Comparison of ENCODE assay signal across 10 mouse cellular contexts in genomic region chr9:71960026-71960396, GRCm38 (mm10).
DNase-seq lines count a peak whose midpoint lies in the region; ATAC-seq and TF ChIP-seq lines count a peak whose summit lies in the region.
"Had no signal": no experiment of that assay in that cellular context is flagged by ENCODE, and none has a peak within 500 bp of the region (broad histone marks: within the 10 kb centered on the region; RNA-seq: fewer than 3 reads in every experiment).

No protein-coding gene starts in this region.

- TF ChIP-seq CTCF in gastrocnemius, adult 2 months (IDR thresholded peaks at IDR 0.05), result peak; percentile 60
- TF ChIP-seq CTCF in lung, adult 2 months (IDR thresholded peaks at IDR 0.05; ENCODE audit: insufficient read depth, low read length), result peak; percentile 19; the same call in 1 of the 2 replicates
- peak; percentile 49 for TF ChIP-seq CTCF in forebrain, postnatal 0 days (IDR thresholded peaks at IDR 0.05; ENCODE audit: low read depth)

- no peak for ATAC-seq in forebrain, postnatal 0 days
- no peak for ATAC-seq in neural tube, embryonic 15.5 days (ENCODE audit: low FRiP score)

- H3K27ac ChIP-seq in gastrocnemius, adult 2 months, result peak overlapping the region; percentile 77
- H3K27ac ChIP-seq in forebrain, postnatal 0 days (ENCODE audit: low read depth, low read length), result no peak overlapping the region
- H3K27ac ChIP-seq in neural tube, embryonic 15.5 days (replicated peaks), result 0 out of 2 replicates have a peak overlapping the region, but pooled peaks have one; percentile 37

- H3K36me3 ChIP-seq in forebrain, postnatal 0 days (ENCODE audit: insufficient read depth), result no peaks in the 10 kb centered on the region
- no peaks in the 10 kb centered on the region for H3K36me3 ChIP-seq in neural tube, embryonic 15.5 days

- no peaks in the 10 kb centered on the region for H3K27me3 ChIP-seq in forebrain, postnatal 0 days (ENCODE audit: insufficient read depth, low read length)
- H3K27me3 ChIP-seq in neural tube, embryonic 15.5 days (replicated peaks), result no peaks in the 10 kb centered on the region
- H3K27me3 ChIP-seq: megakaryocyte, embryonic 14.5 days had no signal

- intact Hi-C loops in gastrocnemius, adult 2 months (cut with DNase I), result no loop called here

- H3K4me2 ChIP-seq in forebrain, postnatal 0 days (ENCODE audit: low read depth), result peak overlapping the region; percentile 41
- peak overlapping the region; percentile 30; the same call in 1 of the 2 replicates for H3K4me2 ChIP-seq in neural tube, embryonic 15.5 days

- no peak for DNase-seq in gastrocnemius, adult 2 months
- DNase-seq in gastrocnemius, postnatal 10 days, result no peak
- no peak for DNase-seq in lung, adult 2 months
- no peak for DNase-seq in lung, postnatal 14 days
- DNase-seq in forebrain, postnatal 0 days, result peak; percentile 49
- DNase-seq in right cerebral cortex, postnatal 36 days (ENCODE audit: low spot score in 2 of 2), result no peak
- no peak for DNase-seq in frontal cortex, postnatal 25 days (ENCODE audit: low spot score in 2 of 2)
- DNase-seq: cerebellum, postnatal 36 days had no signal

- H3K4me1 ChIP-seq in lung, adult 2 months (ENCODE audit: control insufficient read depth, insufficient read depth, low read length), result peaks cover 11% of the 10 kb centered on the region
- H3K4me1 ChIP-seq in forebrain, postnatal 0 days (ENCODE audit: insufficient read depth), result no peaks in the 10 kb centered on the region
- H3K4me1 ChIP-seq in neural tube, embryonic 15.5 days, result peaks cover 6% of the 10 kb centered on the region; the same call in 1 of the 2 replicates

- H3K9me3 ChIP-seq in forebrain, postnatal 0 days (ENCODE audit: low read length), result no peaks in the 10 kb centered on the region
- no peaks in the 10 kb centered on the region for H3K9me3 ChIP-seq in neural tube, embryonic 15.5 days (replicated peaks)
- H3K9me3 ChIP-seq: megakaryocyte, embryonic 14.5 days had no signal

- no peak for TF ChIP-seq POLR2A in lung, adult 2 months (IDR thresholded peaks at IDR 0.05; ENCODE audit: borderline replicate concordance, extremely low read depth, low read depth, low read length)

- H3K9ac ChIP-seq in forebrain, postnatal 0 days, result no peak overlapping the region
- H3K9ac ChIP-seq in neural tube, embryonic 15.5 days (replicated peaks), result no peak overlapping the region

- peak overlapping the region; percentile 57 for H3K4me3 ChIP-seq in gastrocnemius, adult 2 months
- peak overlapping the region; percentile 32 for H3K4me3 ChIP-seq in lung, adult 2 months (replicated peaks; ENCODE audit: extremely low read depth, low read depth, low read length)
- H3K4me3 ChIP-seq in forebrain, postnatal 0 days (ENCODE audit: low read depth, low read length), result peak overlapping the region; percentile 25
- H3K4me3 ChIP-seq in neural tube, embryonic 15.5 days (replicated peaks), result no peak overlapping the region
- H3K4me3 ChIP-seq: megakaryocyte, embryonic 14.5 days had no signal
